Mouse (Mus musculus) neural tube, embryonic 11.5 days (tissue): Measurements from ENCODE around the gene Abca3. TPM values are rescaled to one million over a fixed set of nuclear protein-coding genes. Genes with fewer than 3 reads are reported as not detected.

ENCODE experiments used
- ATAC-seq: fragments of 200-750 bp; cut with Nextera tagmentation; 2 replicates; pipeline ENCODE4 v1.8.0; 2017; ENCODE audit warnings: moderate number of reproducible peaks, mild to moderate bottlenecking, moderate TSS enrichment, moderate library complexity; ENCODE audit not compliant: insufficient read depth, low FRiP score, low TSS enrichment
- DNase-seq: peaks from one replicate; pipeline ENCODE4 v3.0.0-alpha.2; 2015; ENCODE audit warnings: low spot score
- H3K27ac ChIP-seq: fragments of 300-500 bp; sonication (generic); 2 replicates; pipeline ENCODE4 v1.5.1; 2014; ENCODE audit warnings: low read depth, mild to moderate bottlenecking, low read length
- H3K27me3 ChIP-seq: fragments of 300-500 bp; sonication (generic); 2 replicates; pipeline ENCODE4 v1.6.1; 2014; ENCODE audit warnings: mild to moderate bottlenecking, low read length, mixed read lengths; ENCODE audit not compliant: control insufficient read depth, insufficient read depth
- H3K36me3 ChIP-seq: fragments of 300-500 bp; sonication (generic); 2 replicates; pipeline ENCODE4 v1.6.1; 2014; ENCODE audit warnings: mild to moderate bottlenecking, low read length, moderate library complexity, mixed read lengths; ENCODE audit not compliant: control insufficient read depth, insufficient read depth
- H3K4me1 ChIP-seq: fragments of 300-500 bp; sonication (generic); 2 replicates; pipeline ENCODE4 v1.6.1; 2014; ENCODE audit warnings: low read length, mixed read lengths; ENCODE audit not compliant: control insufficient read depth, insufficient read depth
- H3K4me2 ChIP-seq: fragments of 300-500 bp; sonication (generic); 2 replicates; pipeline ENCODE4 v1.6.1; 2014; ENCODE audit warnings: low read depth, mild to moderate bottlenecking, moderate library complexity
- H3K4me3 ChIP-seq: fragments of 300-500 bp; sonication (generic); 2 replicates; pipeline ENCODE4 v1.5.1; 2014; ENCODE audit warnings: low read depth, low read length
- H3K9ac ChIP-seq: fragments of 300-500 bp; sonication (generic); 2 replicates; pipeline ENCODE4 v1.6.1; 2014; ENCODE audit warnings: mild to moderate bottlenecking, low read length
- H3K9me3 ChIP-seq: fragments of 300-500 bp; sonication (generic); 2 replicates; pipeline ENCODE4 v1.6.1; 2016; ENCODE audit warnings: low read length; ENCODE audit not compliant: control insufficient read depth
- WGBS: fragments of 180-500 bp; shearing (Covaris S2); extraction: QIAGEN DNeasy Blood & Tissue Kit; methylation state at CpG from one replicate; pipeline ENCODE4 v1.1.7; 2014; 5-methylcytosine and 5-hydroxymethylcytosine counted together
- polyA plus RNA-seq: library from polyadenylated mRNA; unstranded; fragments of >200 nt; fragmentation: Nextera tagmentation; extraction: Ambion mirVana; gene quantifications from 2 replicates; pipeline ENCODE4 v1.2.1, GENCODE M21; 2014

Abca3 gene
- polyA plus RNA-seq, 1 experiment from 2014 or later, result 20.1 TPM

- H3K4me2 ChIP-seq, result peak within 1 kb of the TSS; percentile 94
- WGBS, result 4% methylated on average over 42 of the region's 42 CpGs
- no peaks in the 10 kb centered on the region for H3K9me3 ChIP-seq
- H3K27me3 ChIP-seq, result peaks cover 9% of the 10 kb centered on the region
- peak within 1 kb of the TSS; percentile 87 for H3K9ac ChIP-seq
- ATAC-seq (0 out of 2 replicates have a peak, but pooled peaks have one; percentile 35), DNase-seq (peak; percentile 16)
- peak within 1 kb of the TSS; percentile 81 for H3K4me3 ChIP-seq
- no peaks in the 10 kb centered on the region for H3K36me3 ChIP-seq
- peak within 1 kb of the TSS; percentile 54; the same call in 1 of the 2 replicates for H3K27ac ChIP-seq
- peaks cover 11% of the 10 kb centered on the region; the same call in 1 of the 2 replicates for H3K4me1 ChIP-seq
Observed at GRCm38 (mm10) chr17:24350926-24351759, 607 bp upstream of the Abca3 start, which contains the start of gene Abca17. Gene Abca17, minus strand, starts transcription at chr17:24351068.

GRCm38 (mm10) chr17:24352370-24353194 lies 832 bp downstream of the Abca3 start:
- Histone ChIP-seq H3K27ac (peak overlapping the region; percentile 54; the same call in 1 of the 2 replicates), H3K9ac (peak overlapping the region; percentile 87), H3K27me3 (peaks cover 9% of the 10 kb centered on the region), H3K4me1 (peaks cover 11% of the 10 kb centered on the region; the same call in 1 of the 2 replicates), H3K4me3 (peak overlapping the region; percentile 81), H3K4me2 (peak overlapping the region; percentile 94), H3K36me3 (no peaks in the 10 kb centered on the region), H3K9me3 (no peaks in the 10 kb centered on the region)
- WGBS, result 4% methylated on average over 36 of the region's 36 CpGs
- DNase-seq (peak; percentile 56), ATAC-seq (peak; percentile 57; the same call in 1 of the 2 replicates)

- no peak for ATAC-seq
- DNase-seq, result no peak
- Histone ChIP-seq H3K27ac (no peak overlapping the region), H3K4me3 (no peak overlapping the region), H3K36me3 (no peaks in the 10 kb centered on the region), H3K4me2 (no peak overlapping the region), H3K27me3 (peaks cover 9% of the 10 kb centered on the region), H3K9me3 (no peaks in the 10 kb centered on the region), H3K4me1 (peaks cover 11% of the 10 kb centered on the region; the same call in 1 of the 2 replicates), H3K9ac (no peak overlapping the region)
- WGBS, result 83% methylated on average over 3 of the region's 3 CpGs
Observed at GRCm38 (mm10) chr17:24353960-24354359, 2.2 kb downstream of the Abca3 start.

GRCm38 (mm10) chr17:24355284-24355683 lies 3.5 kb downstream of the Abca3 start:
- ATAC-seq (no peak), DNase-seq (no peak)
- H3K4me3 ChIP-seq, result no peak overlapping the region
- H3K36me3 ChIP-seq, result no peaks in the 10 kb centered on the region
- no peak overlapping the region for H3K27ac ChIP-seq
- peaks cover 11% of the 10 kb centered on the region; the same call in 1 of the 2 replicates for H3K4me1 ChIP-seq
- H3K27me3 ChIP-seq, result peaks cover 7% of the 10 kb centered on the region
- no peak overlapping the region for H3K9ac ChIP-seq
- H3K9me3 ChIP-seq, result no peaks in the 10 kb centered on the region
- no peak overlapping the region for H3K4me2 ChIP-seq
- 96% methylated on average over 8 of the region's 8 CpGs for WGBS

- Histone ChIP-seq H3K9me3 (no peaks in the 10 kb centered on the region), H3K27ac (no peak overlapping the region), H3K36me3 (no peaks in the 10 kb centered on the region), H3K27me3 (no peaks in the 10 kb centered on the region), H3K4me1 (no peaks in the 10 kb centered on the region), H3K4me3 (no peak overlapping the region), H3K4me2 (no peak overlapping the region), H3K9ac (no peak overlapping the region)
- WGBS, result 93% methylated on average over 8 of the region's 8 CpGs
- ATAC-seq, result no peak
- no peak for DNase-seq
Observed at GRCm38 (mm10) chr17:24359006-24359405, 7.3 kb downstream of the Abca3 start.

GRCm38 (mm10) chr17:24359903-24360302 lies 8.2 kb downstream of the Abca3 start:
- Histone ChIP-seq H3K4me1 (no peaks in the 10 kb centered on the region), H3K27ac (no peak overlapping the region), H3K36me3 (no peaks in the 10 kb centered on the region), H3K27me3 (no peaks in the 10 kb centered on the region), H3K4me3 (no peak overlapping the region), H3K4me2 (no peak overlapping the region), H3K9me3 (no peaks in the 10 kb centered on the region), H3K9ac (no peak overlapping the region)
- DNase-seq, result no peak
- WGBS, result 85% methylated on average over 2 of the region's 2 CpGs
- ATAC-seq, result no peak

- H3K4me1 ChIP-seq, result no peaks in the 10 kb centered on the region
- no peak for ATAC-seq
- H3K4me2 ChIP-seq, result no peak overlapping the region
- no peak overlapping the region for H3K4me3 ChIP-seq
- no peaks in the 10 kb centered on the region for H3K9me3 ChIP-seq
- no peaks in the 10 kb centered on the region for H3K36me3 ChIP-seq
- no peak overlapping the region for H3K9ac ChIP-seq
- 80% methylated on average over 8 of the region's 8 CpGs for WGBS
- no peak overlapping the region for H3K27ac ChIP-seq
- no peak for DNase-seq
- no peaks in the 10 kb centered on the region for H3K27me3 ChIP-seq
Observed at GRCm38 (mm10) chr17:24360841-24361240, 9.1 kb downstream of the Abca3 start.

- no peaks in the 10 kb centered on the region for H3K4me1 ChIP-seq
- H3K4me2 ChIP-seq, result no peak overlapping the region
- no peak overlapping the region for H3K9ac ChIP-seq
- WGBS, result 86% methylated on average over 5 of the region's 5 CpGs
- H3K27me3 ChIP-seq, result no peaks in the 10 kb centered on the region
- no peak overlapping the region for H3K27ac ChIP-seq
- no peaks in the 10 kb centered on the region; the same call in 1 of the 2 replicates for H3K36me3 ChIP-seq
- no peak for ATAC-seq
- H3K9me3 ChIP-seq, result no peaks in the 10 kb centered on the region
- DNase-seq, result no peak
- H3K4me3 ChIP-seq, result no peak overlapping the region
Observed at GRCm38 (mm10) chr17:24361291-24361690, 9.5 kb downstream of the Abca3 start.
